Mouse (Mus musculus): ENCODE measurements around the gene Spin2d.
"Not testable (repeated sequence)": the region's sequence is repeated elsewhere in the genome, so short reads cannot be mapped to it uniquely, and the experiment has no call there.

The Spin2d gene

GRCm38 (mm10) chrX:73176889-73177288, at the start of gene Spin2d:
Spin2d (minus strand) TSS chrX:73176989.
- DNase-seq, result not testable (repeated sequence)

- no peak for DNase-seq
Observed at GRCm38 (mm10) chrX:73225365-73225764, 48.6 kb upstream of the Spin2d start.

GRCm38 (mm10) chrX:73213819-73214564, 37.2 kb upstream of the Spin2d start, which contains the start of gene Xlr4b:
Xlr4b (plus strand) TSS chrX:73214333.
- DNase-seq, result not testable (repeated sequence)

- DNase-seq, result peak; percentile 71
Observed at GRCm38 (mm10) chrX:73191934-73192333, 15.1 kb upstream of the Spin2d start, which contains the start of gene Xlr3b. Xlr3b (plus strand) TSS chrX:73192207.

GRCm38 (mm10) chrX:73149350-73149749, 27.4 kb downstream of the Spin2d start, which contains the start of gene DXBay18:
DXBay18 (minus strand) TSS chrX:73149450.
- not testable (repeated sequence) for DNase-seq

GRCm38 (mm10) chrX:73148496-73148895, 28.3 kb downstream of the Spin2d start, which contains the start of gene Xlr5b:
Xlr5b (plus strand) TSS chrX:73148796.
- not testable (repeated sequence) for DNase-seq

GRCm38 (mm10) chrX:73143218-73143618, 33.6 kb downstream of the Spin2d start:
- DNase-seq, result not testable (repeated sequence)
